Mouse (Mus musculus): ENCODE data around the gene Snrnp70. TPM values are rescaled to one million over a fixed set of nuclear protein-coding genes. Genes with fewer than 3 reads are reported as not detected.

Gene Snrnp70
- polyA plus RNA-seq, 1 experiment = 319 TPM

DNA sequence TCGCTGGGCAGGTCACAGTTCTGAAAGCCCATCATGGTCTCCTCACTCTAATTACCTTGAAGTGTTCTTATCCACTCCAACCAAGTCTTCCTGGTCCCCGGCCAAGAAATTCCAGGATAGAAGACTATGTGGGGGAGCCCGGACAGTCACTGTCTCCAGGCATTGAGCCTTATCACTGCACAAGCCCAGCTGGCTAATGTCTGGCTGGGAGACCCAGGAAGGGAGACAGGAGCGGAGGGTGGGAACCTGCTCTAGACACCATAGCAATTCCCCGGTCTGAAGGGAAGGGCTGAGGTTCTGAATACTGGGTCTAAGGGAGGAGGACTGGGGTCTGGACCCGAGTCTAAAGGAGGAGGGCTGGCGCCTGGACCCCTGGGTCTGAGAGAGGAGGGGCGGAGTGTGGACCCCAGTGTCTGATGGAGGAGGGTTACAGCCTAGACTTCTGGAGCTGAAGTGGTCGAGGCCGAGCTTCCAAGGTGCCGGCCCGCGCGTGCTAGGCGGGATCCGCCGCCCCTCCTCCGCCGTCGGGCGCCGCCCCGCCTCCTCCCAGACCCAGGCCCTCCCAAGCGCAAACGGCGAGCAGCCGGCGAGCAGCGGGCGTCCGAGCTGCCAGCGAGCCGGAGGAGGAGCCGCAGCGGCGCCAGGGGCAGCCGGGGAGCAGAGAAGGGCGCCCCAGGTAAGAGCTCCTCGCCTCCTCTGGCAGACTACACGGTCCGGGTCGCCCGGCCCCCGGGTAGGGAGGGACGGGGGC, 17.7 kb upstream of the Snrnp70 start, which contains the start of gene Ntf5:
Ntf5 (plus strand) TSS at position 583 of the 751 bp plus-strand sequence.
- 3% methylated on average over 45 of the region's 45 CpGs for WGBS
- TF ChIP-seq POLR2A (IDR thresholded peaks at IDR 0.05; ENCODE audit: borderline replicate concordance, extremely low read depth, low read depth, low read length) (no peak), CTCF (IDR thresholded peaks at IDR 0.05; ENCODE audit: insufficient read depth, low read length) (no peak)
- DNase-seq = no peak

DNA sequence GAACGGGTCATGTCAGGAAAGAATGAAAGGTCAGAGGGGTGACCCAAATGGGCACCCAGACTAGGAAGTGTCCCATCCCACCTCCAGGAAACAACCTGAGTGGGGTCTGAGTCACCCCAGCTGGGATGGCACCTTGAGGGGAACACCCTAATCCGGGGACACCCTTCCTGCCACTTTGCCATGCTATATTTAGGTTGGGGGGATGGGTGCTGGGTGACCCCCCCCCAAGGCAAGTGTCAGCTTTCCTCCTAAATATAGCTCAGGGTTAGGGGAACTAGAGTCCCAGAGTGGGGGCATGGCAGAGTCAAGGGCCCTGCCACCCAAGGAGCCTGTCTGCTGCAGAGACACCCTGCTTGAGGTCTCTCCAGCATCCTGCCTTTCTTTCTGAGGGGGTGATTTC, 16.9 kb upstream of the Snrnp70 start:
- WGBS = 52% methylated on average over 2 of the region's 2 CpGs
- no peak overlapping the region for H3K4me3 ChIP-seq (replicated peaks; ENCODE audit: extremely low read depth, low read depth, low read length)
- peaks cover 4% of the 10 kb centered on the region; the same call in 1 of the 2 replicates for H3K4me1 ChIP-seq (ENCODE audit: control insufficient read depth, insufficient read depth, low read length)
- DNase-seq = no peak
- no peak for TF ChIP-seq POLR2A (IDR thresholded peaks at IDR 0.05; ENCODE audit: borderline replicate concordance, extremely low read depth, low read depth, low read length)
- TF ChIP-seq CTCF (IDR thresholded peaks at IDR 0.05; ENCODE audit: insufficient read depth, low read length) = no peak

More for the DNA sequence above, 17.7 kb upstream of the Snrnp70 start, which contains the start of gene Ntf5:
- Histone ChIP-seq H3K4me3 (replicated peaks; ENCODE audit: extremely low read depth, low read depth, low read length) (peak within 1 kb of the TSS; percentile 10), H3K4me1 (ENCODE audit: control insufficient read depth, insufficient read depth, low read length) (peaks cover 4% of the 10 kb centered on the region; the same call in 1 of the 2 replicates)

- DNase-seq = no peak
- WGBS = 87% methylated on average over 8 of the region's 8 CpGs
- no peak overlapping the region for H3K4me3 ChIP-seq (replicated peaks; ENCODE audit: extremely low read depth, low read depth, low read length)
- peaks cover 6% of the 10 kb centered on the region; the same call in 1 of the 2 replicates for H3K4me1 ChIP-seq (ENCODE audit: control insufficient read depth, insufficient read depth, low read length)
- TF ChIP-seq POLR2A (IDR thresholded peaks at IDR 0.05; ENCODE audit: borderline replicate concordance, extremely low read depth, low read depth, low read length) (no peak), CTCF (IDR thresholded peaks at IDR 0.05; ENCODE audit: insufficient read depth, low read length) (no peak)
Observed at GRCm38 (mm10) chr7:45409497-45410163, 14.1 kb upstream of the Snrnp70 start.

- peaks cover 4% of the 10 kb centered on the region; the same call in 1 of the 2 replicates for H3K4me1 ChIP-seq (ENCODE audit: control insufficient read depth, insufficient read depth, low read length)
- H3K4me3 ChIP-seq (replicated peaks; ENCODE audit: extremely low read depth, low read depth, low read length) = no peak overlapping the region
- DNase-seq = no peak
- TF ChIP-seq CTCF (IDR thresholded peaks at IDR 0.05; ENCODE audit: insufficient read depth, low read length) = no peak
- TF ChIP-seq POLR2A (IDR thresholded peaks at IDR 0.05; ENCODE audit: borderline replicate concordance, extremely low read depth, low read depth, low read length) = no peak
- 88% methylated on average over 17 of the region's 17 CpGs for WGBS
Observed at GRCm38 (mm10) chr7:45408949-45409348, 13.4 kb upstream of the Snrnp70 start.

- Histone ChIP-seq H3K4me3 (replicated peaks; ENCODE audit: extremely low read depth, low read depth, low read length) (no peak overlapping the region), H3K4me1 (ENCODE audit: control insufficient read depth, insufficient read depth, low read length) (peaks cover 4% of the 10 kb centered on the region; the same call in 1 of the 2 replicates)
- DNase-seq = no peak
- 63% methylated on average over 7 of the region's 7 CpGs for WGBS
- no peak for TF ChIP-seq CTCF (IDR thresholded peaks at IDR 0.05; ENCODE audit: insufficient read depth, low read length)
- no peak for TF ChIP-seq POLR2A (IDR thresholded peaks at IDR 0.05; ENCODE audit: borderline replicate concordance, extremely low read depth, low read depth, low read length)
Observed at GRCm38 (mm10) chr7:45408351-45408750, 12.8 kb upstream of the Snrnp70 start.

- Histone ChIP-seq H3K4me1 (ENCODE audit: control insufficient read depth, insufficient read depth, low read length) (peaks cover 2% of the 10 kb centered on the region; the same call in 1 of the 2 replicates), H3K4me3 (replicated peaks; ENCODE audit: extremely low read depth, low read depth, low read length) (no peak overlapping the region)
- no peak for DNase-seq
- no peak for TF ChIP-seq CTCF (IDR thresholded peaks at IDR 0.05; ENCODE audit: insufficient read depth, low read length)
- TF ChIP-seq POLR2A (IDR thresholded peaks at IDR 0.05; ENCODE audit: borderline replicate concordance, extremely low read depth, low read depth, low read length) = no peak
- WGBS = 69% methylated on average over 10 of the region's 10 CpGs
Observed at GRCm38 (mm10) chr7:45407836-45408235, 12.3 kb upstream of the Snrnp70 start.

GRCm38 (mm10) chr7:45406157-45407156, 10.9 kb upstream of the Snrnp70 start:
- H3K4me3 ChIP-seq (replicated peaks; ENCODE audit: extremely low read depth, low read depth, low read length) = peak overlapping the region; percentile 39
- peak; percentile 51 for DNase-seq
- peaks cover 2% of the 10 kb centered on the region; the same call in 1 of the 2 replicates for H3K4me1 ChIP-seq (ENCODE audit: control insufficient read depth, insufficient read depth, low read length)
- TF ChIP-seq POLR2A (IDR thresholded peaks at IDR 0.05; ENCODE audit: borderline replicate concordance, extremely low read depth, low read depth, low read length) = no peak
- no peak for TF ChIP-seq CTCF (IDR thresholded peaks at IDR 0.05; ENCODE audit: insufficient read depth, low read length)
- WGBS = under 1% methylated on average over 114 of the region's 114 CpGs

DNA sequence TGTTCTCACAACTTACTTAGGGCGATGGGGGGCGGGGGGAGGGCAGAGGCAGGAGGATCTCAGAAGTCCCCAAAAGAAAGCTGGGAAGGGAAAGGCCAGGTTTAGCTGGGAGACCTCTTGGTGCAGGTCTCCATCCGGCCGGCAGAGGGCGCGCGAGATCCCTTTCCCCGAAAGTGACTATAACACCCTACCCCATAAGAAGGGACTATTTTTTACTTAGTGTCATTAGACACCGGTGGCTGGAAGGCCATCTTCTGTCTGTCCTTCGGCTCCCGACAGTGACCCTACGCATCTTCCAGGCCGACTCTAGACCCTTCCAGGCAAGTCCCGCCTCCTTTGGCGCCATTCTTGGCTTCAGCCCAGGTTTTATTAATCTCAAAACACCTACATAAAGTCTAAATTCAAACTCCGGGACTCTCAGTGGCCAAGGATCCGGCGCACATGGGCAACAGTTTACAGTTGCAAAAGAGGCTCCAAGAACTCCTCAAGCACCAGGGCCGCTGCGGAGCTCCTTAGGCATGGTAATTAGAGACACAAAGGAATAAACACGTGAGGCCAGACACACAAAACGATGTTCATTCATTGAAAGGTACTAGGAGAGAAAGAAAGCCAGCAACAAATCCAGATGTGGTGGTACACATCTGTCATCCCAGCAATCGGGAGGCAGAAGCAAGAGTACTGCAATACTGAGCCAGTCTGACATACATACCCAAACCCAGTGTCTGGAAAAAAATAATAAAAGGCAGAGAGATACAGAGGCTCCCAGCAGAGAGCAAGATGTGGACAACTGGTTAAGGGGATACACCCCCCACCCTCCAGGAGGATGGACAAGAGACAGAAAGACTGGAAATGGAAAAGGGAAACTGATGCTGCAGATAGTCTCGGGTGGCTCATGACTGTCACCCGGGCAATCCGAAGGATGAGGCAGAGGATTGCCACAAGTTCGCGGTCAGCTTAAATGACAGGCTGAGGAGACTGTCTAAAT, 9.8 kb upstream of the Snrnp70 start, which contains the start of gene Kcna7:
Kcna7 (plus strand) TSS at position 563 of the 985 bp plus-strand sequence.
- DNase-seq = peak; percentile 85
- H3K4me3 ChIP-seq (replicated peaks; ENCODE audit: extremely low read depth, low read depth, low read length) = peak within 1 kb of the TSS; percentile 16
- peaks cover 2% of the 10 kb centered on the region; the same call in 1 of the 2 replicates for H3K4me1 ChIP-seq (ENCODE audit: control insufficient read depth, insufficient read depth, low read length)
- 8% methylated on average over 28 of the region's 28 CpGs for WGBS
- TF ChIP-seq POLR2A (IDR thresholded peaks at IDR 0.05; ENCODE audit: borderline replicate concordance, extremely low read depth, low read depth, low read length) (no peak), CTCF (IDR thresholded peaks at IDR 0.05; ENCODE audit: insufficient read depth, low read length) (peak; percentile 77)
